Mouse (Mus musculus) small intestine, adult 2 months (tissue): Measurements from ENCODE around the gene 1110051M20Rik.

ENCODE experiments used
- CTCF ChIP-seq: fragments of 200-500 bp; IDR thresholded peaks from 2 replicates; pipeline ENCODE4 v1.5.1; 2012; ENCODE audit warnings: low read depth, mild to moderate bottlenecking, control low read depth, inconsistent platforms, low read length, moderate library complexity, mixed read lengths; ENCODE audit not compliant: insufficient replicate concordance, insufficient read length; ENCODE audit errors: extremely low read depth
- POLR2A ChIP-seq: fragments of 200-500 bp; IDR thresholded peaks from 2 replicates; pipeline ENCODE4 v1.6.1; 2012; ENCODE audit warnings: low read depth, mild to moderate bottlenecking, control low read depth, inconsistent platforms, low read length, moderate library complexity

DNA sequence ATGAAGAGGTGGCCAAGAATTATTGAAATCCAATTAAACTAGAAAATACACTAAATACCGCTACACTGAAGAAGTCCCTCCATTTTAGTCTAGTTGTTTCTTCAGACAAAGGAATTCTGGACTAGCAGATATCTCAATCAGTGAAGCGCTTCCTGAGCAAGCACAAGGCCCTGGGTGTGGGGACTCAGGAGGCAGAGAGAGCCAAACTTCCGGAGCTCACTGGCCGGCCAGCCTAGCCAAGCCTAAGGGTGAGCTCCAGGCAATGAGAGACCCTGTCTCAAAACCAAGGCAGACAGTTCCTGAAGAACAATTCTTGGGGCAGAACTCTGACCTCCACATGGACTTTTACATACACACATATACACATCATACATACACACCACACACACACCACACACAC lies 95.6 kb downstream of the 1110051M20Rik start:
- no peak for TF ChIP-seq CTCF
- no peak for TF ChIP-seq POLR2A
